Mouse (Mus musculus) kidney, adult 2 months (tissue): ENCODE data around the gene Spats2.

Source experiments
- CTCF ChIP-seq: fragments of 200-500 bp; conservative IDR thresholded peaks from 2 replicates; pipeline ENCODE4 v1.5.1; 2011; ENCODE audit warnings: low read depth, mild to moderate bottlenecking, control low read depth, low read length, moderate library complexity, mixed read lengths; ENCODE audit not compliant: insufficient read depth, insufficient read length
- POLR2A ChIP-seq: fragments of 200-500 bp; IDR thresholded peaks from one replicate; pipeline ENCODE4 v1.6.1; 2011; ENCODE audit warnings: low read depth, low read length, control low read depth

DNA sequence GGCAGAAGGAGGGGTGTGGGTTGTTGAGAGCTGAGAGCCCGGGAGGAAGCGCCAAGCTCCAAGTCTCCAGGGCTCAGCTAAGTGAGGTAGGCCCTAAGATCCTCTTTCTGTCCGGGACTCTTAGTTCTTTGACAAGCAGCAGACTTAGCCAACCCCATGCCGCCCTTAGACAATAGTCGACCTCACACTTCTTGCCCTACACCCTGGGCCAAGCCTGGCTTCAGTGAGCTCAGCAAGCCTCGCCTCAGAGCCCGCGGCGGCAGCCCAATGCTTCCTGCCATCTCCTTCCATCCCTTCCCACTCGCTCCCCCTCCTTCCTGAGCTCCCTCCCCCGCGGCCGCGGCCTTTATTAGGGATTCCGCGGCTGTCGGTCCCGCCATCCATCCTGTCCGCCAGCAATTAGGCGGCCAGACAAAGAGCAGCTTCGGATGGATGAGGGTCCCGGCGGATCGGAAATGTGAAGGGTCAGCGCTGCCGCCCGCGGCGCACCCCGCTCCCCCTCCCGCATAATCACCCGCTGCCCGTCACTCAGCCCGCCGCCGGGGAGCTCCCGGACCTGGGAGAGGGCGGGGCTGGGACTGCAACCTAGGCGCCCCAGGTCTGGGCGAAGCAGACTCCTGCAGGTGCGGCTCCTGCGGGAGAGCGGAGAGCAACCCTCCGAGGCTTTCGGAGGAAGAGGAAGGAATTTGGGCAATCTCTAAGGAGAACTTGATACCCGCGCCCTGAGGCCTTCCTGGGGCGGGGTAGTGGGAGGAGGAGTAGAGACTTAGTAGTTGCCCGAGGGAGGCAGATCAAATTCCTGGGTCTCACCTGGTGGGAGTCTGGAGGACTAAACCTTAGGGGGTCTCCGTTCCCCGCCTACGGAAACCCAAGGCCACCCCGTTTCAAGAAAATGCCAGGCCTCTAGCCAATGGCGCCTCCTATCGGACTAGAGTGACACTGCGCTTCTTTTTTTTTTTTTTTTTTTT, 32.1 kb upstream of the Spats2 start:
- TF ChIP-seq CTCF (peak; percentile 38), POLR2A (no peak)
